Mouse (Mus musculus): Measurements from ENCODE around the gene Fgd1.

GRCm38 (mm10) chrX:151059346-151059745, 13.4 kb downstream of the Fgd1 start:
- TF ChIP-seq CTCF (IDR thresholded peaks at IDR 0.05; ENCODE audit: low read depth) (no peak), EP300 (IDR thresholded peaks at IDR 0.05; ENCODE audit: low read depth) (no peak)
